Mouse (Mus musculus) midbrain, embryonic 14.5 days (tissue): ENCODE data around the gene Scn9a. TPM values are rescaled to one million over a fixed set of nuclear protein-coding genes. Genes with fewer than 3 reads are reported as not detected.

Experiments used
- ATAC-seq: fragments of 200-750 bp; cut with Nextera tagmentation; 2 replicates; pipeline ENCODE4 v1.8.0; 2017; ENCODE audit warnings: moderate number of reproducible peaks, moderate library complexity; ENCODE audit not compliant: low FRiP score, low TSS enrichment
- DNase-seq: peaks from one replicate; pipeline ENCODE4 v3.0.0-alpha.2; 2015
- H3K27ac ChIP-seq: fragments of 300-500 bp; sonication (generic); replicated peaks from 2 replicates; pipeline ENCODE4 v1.5.1; 2014; ENCODE audit warnings: mild to moderate bottlenecking, low read depth, low read length, moderate library complexity
- H3K27me3 ChIP-seq: fragments of 300-500 bp; sonication (generic); 2 replicates; pipeline ENCODE4 v1.6.1; 2014; ENCODE audit warnings: low read length, control low read depth, mixed read lengths; ENCODE audit not compliant: control insufficient read depth, insufficient read depth
- H3K36me3 ChIP-seq: fragments of 300-500 bp; sonication (generic); 2 replicates; pipeline ENCODE4 v1.6.1; 2014; ENCODE audit warnings: low read length, control low read depth; ENCODE audit not compliant: control insufficient read depth, insufficient read depth
- H3K4me1 ChIP-seq: fragments of 300-500 bp; sonication (generic); 2 replicates; pipeline ENCODE4 v1.6.1; 2014; ENCODE audit warnings: mild to moderate bottlenecking, antibody characterized with exemption, low read length, control low read depth; ENCODE audit not compliant: control insufficient read depth, insufficient read depth
- H3K4me2 ChIP-seq: fragments of 300-500 bp; sonication (generic); 2 replicates; pipeline ENCODE4 v1.6.1; 2014; ENCODE audit warnings: mild to moderate bottlenecking, low read length, moderate library complexity
- H3K4me3 ChIP-seq: fragments of 300-500 bp; sonication (generic); replicated peaks from 2 replicates; pipeline ENCODE4 v1.5.1; 2014; ENCODE audit warnings: low read depth, low read length
- H3K9ac ChIP-seq: fragments of 300-500 bp; sonication (generic); replicated peaks from 2 replicates; pipeline ENCODE4 v1.6.1; 2014; ENCODE audit warnings: mild to moderate bottlenecking, low read length, moderate library complexity
- H3K9me3 ChIP-seq: fragments of 300-500 bp; sonication (generic); 2 replicates; pipeline ENCODE4 v1.6.1; 2016; ENCODE audit warnings: low read length, control low read depth, mixed read lengths; ENCODE audit not compliant: control insufficient read depth
- WGBS: fragments of 180-500 bp; shearing (Covaris S2); extraction: QIAGEN DNeasy Blood & Tissue Kit; methylation state at CpG from one replicate; pipeline ENCODE4 v1.1.7; 2014; 5-methylcytosine and 5-hydroxymethylcytosine counted together
- polyA plus RNA-seq: library from polyadenylated mRNA; unstranded; fragments of >200 nt; fragmentation: Nextera tagmentation; extraction: Ambion mirVana; gene quantifications from 2 replicates; pipeline ENCODE4 v1.2.1, GENCODE M21; 2014

The Scn9a gene
- polyA plus RNA-seq, 1 experiment from 2014 or later, result 8.5 TPM

- ATAC-seq (no peak), DNase-seq (no peak)
- Histone ChIP-seq H3K4me1 (no peaks in the 10 kb centered on the region), H3K4me3 (no peak overlapping the region), H3K27ac (no peak overlapping the region), H3K36me3 (no peaks in the 10 kb centered on the region), H3K9ac (no peak overlapping the region), H3K9me3 (no peaks in the 10 kb centered on the region), H3K27me3 (no peaks in the 10 kb centered on the region), H3K4me2 (no peak overlapping the region)
- 90% methylated on average over 3 of the region's 3 CpGs for WGBS
Observed at GRCm38 (mm10) chr2:66590151-66590550, 44.6 kb downstream of the Scn9a start.

GRCm38 (mm10) chr2:66580026-66580808 is 54.5 kb downstream of the Scn9a start:
- Histone ChIP-seq H3K4me3 (no peak overlapping the region), H3K4me2 (no peak overlapping the region), H3K4me1 (no peaks in the 10 kb centered on the region), H3K36me3 (no peaks in the 10 kb centered on the region), H3K9ac (no peak overlapping the region), H3K27me3 (no peaks in the 10 kb centered on the region), H3K9me3 (no peaks in the 10 kb centered on the region), H3K27ac (no peak overlapping the region; the same call in 1 of the 2 replicates)
- DNase-seq (peak; percentile 76), ATAC-seq (peak; percentile 76; the same call in 1 of the 2 replicates)
- WGBS, result 71% methylated on average over 5 of the region's 5 CpGs

- ATAC-seq (no peak), DNase-seq (no peak)
- H3K4me2 ChIP-seq, result no peak overlapping the region
- no peak overlapping the region for H3K4me3 ChIP-seq
- WGBS, result 88% methylated on average over 3 of the region's 3 CpGs
- no peaks in the 10 kb centered on the region for H3K36me3 ChIP-seq
- H3K27ac ChIP-seq, result no peak overlapping the region
- no peaks in the 10 kb centered on the region for H3K27me3 ChIP-seq
- no peaks in the 10 kb centered on the region for H3K9me3 ChIP-seq
- H3K9ac ChIP-seq, result no peak overlapping the region
- no peaks in the 10 kb centered on the region for H3K4me1 ChIP-seq
Observed at GRCm38 (mm10) chr2:66548254-66548653, 86.5 kb downstream of the Scn9a start.

GRCm38 (mm10) chr2:66519966-66520365 is 114.8 kb downstream of the Scn9a start:
- ATAC-seq (no peak), DNase-seq (no peak)
- Histone ChIP-seq H3K9me3 (no peaks in the 10 kb centered on the region), H3K27ac (no peak overlapping the region), H3K4me1 (no peaks in the 10 kb centered on the region), H3K27me3 (no peaks in the 10 kb centered on the region), H3K4me3 (no peak overlapping the region), H3K36me3 (no peaks in the 10 kb centered on the region), H3K4me2 (no peak overlapping the region), H3K9ac (no peak overlapping the region)
- 76% methylated on average over 3 of the region's 3 CpGs for WGBS

- 82% methylated on average over 2 of the region's 2 CpGs for WGBS
- H3K4me3 ChIP-seq, result no peak overlapping the region
- H3K4me2 ChIP-seq, result no peak overlapping the region
- no peak overlapping the region for H3K27ac ChIP-seq
- H3K36me3 ChIP-seq, result no peaks in the 10 kb centered on the region
- no peak for ATAC-seq
- no peaks in the 10 kb centered on the region for H3K9me3 ChIP-seq
- no peak overlapping the region for H3K9ac ChIP-seq
- no peak for DNase-seq
- H3K4me1 ChIP-seq, result no peaks in the 10 kb centered on the region
- H3K27me3 ChIP-seq, result no peaks in the 10 kb centered on the region
Observed at GRCm38 (mm10) chr2:66511424-66511823, 123.3 kb downstream of the Scn9a start.

GRCm38 (mm10) chr2:66508032-66508431 is 126.7 kb downstream of the Scn9a start:
- H3K9me3 ChIP-seq, result no peaks in the 10 kb centered on the region
- no peak for DNase-seq
- no peak overlapping the region for H3K9ac ChIP-seq
- no peak overlapping the region for H3K4me3 ChIP-seq
- no peak for ATAC-seq
- no peaks in the 10 kb centered on the region for H3K36me3 ChIP-seq
- H3K4me1 ChIP-seq, result no peaks in the 10 kb centered on the region
- 85% methylated on average over 3 of the region's 3 CpGs for WGBS
- H3K4me2 ChIP-seq, result no peak overlapping the region
- no peaks in the 10 kb centered on the region for H3K27me3 ChIP-seq
- no peak overlapping the region for H3K27ac ChIP-seq

GRCm38 (mm10) chr2:66507616-66508015 is 127.1 kb downstream of the Scn9a start:
- DNase-seq (no peak), ATAC-seq (no peak)
- Histone ChIP-seq H3K9me3 (no peaks in the 10 kb centered on the region), H3K4me1 (no peaks in the 10 kb centered on the region), H3K4me3 (no peak overlapping the region), H3K4me2 (no peak overlapping the region), H3K27ac (no peak overlapping the region), H3K36me3 (no peaks in the 10 kb centered on the region), H3K27me3 (no peaks in the 10 kb centered on the region), H3K9ac (no peak overlapping the region)
- 90% methylated on average over 1 of the region's 1 CpGs for WGBS

- Histone ChIP-seq H3K4me2 (no peak overlapping the region), H3K27ac (no peak overlapping the region), H3K4me3 (no peak overlapping the region), H3K27me3 (no peaks in the 10 kb centered on the region), H3K9ac (no peak overlapping the region), H3K4me1 (no peaks in the 10 kb centered on the region), H3K36me3 (no peaks in the 10 kb centered on the region), H3K9me3 (no peaks in the 10 kb centered on the region)
- DNase-seq (no peak), ATAC-seq (no peak)
- 85% methylated on average over 3 of the region's 3 CpGs for WGBS
Observed at GRCm38 (mm10) chr2:66502158-66502557, 132.6 kb downstream of the Scn9a start.

- Histone ChIP-seq H3K27me3 (no peaks in the 10 kb centered on the region), H3K4me3 (no peak overlapping the region), H3K27ac (no peak overlapping the region), H3K4me2 (no peak overlapping the region), H3K36me3 (no peaks in the 10 kb centered on the region), H3K9me3 (no peaks in the 10 kb centered on the region), H3K9ac (no peak overlapping the region), H3K4me1 (no peaks in the 10 kb centered on the region)
- WGBS, result 90% methylated on average over 8 of the region's 8 CpGs
- DNase-seq, result no peak
- no peak for ATAC-seq
Observed at GRCm38 (mm10) chr2:66494556-66494955, 140.2 kb downstream of the Scn9a start.
